Mouse (Mus musculus): ENCODE measurements around the gene Pth2.

Gene Pth2

GRCm38 (mm10) chr7:45198961-45199360 is 18.2 kb downstream of the Pth2 start:
- no peak for DNase-seq

GRCm38 (mm10) chr7:45202654-45203053 is 21.9 kb downstream of the Pth2 start:
- no peak for DNase-seq

GRCm38 (mm10) chr7:45204380-45205143 is 23.8 kb downstream of the Pth2 start, which contains the start of gene Ccdc155:
Gene Ccdc155, minus strand, starts transcription at chr7:45204892.
- peak; percentile 95 for DNase-seq

GRCm38 (mm10) chr7:45208260-45208659 is 27.5 kb downstream of the Pth2 start:
- DNase-seq = no peak

GRCm38 (mm10) chr7:45211070-45211469 is 30.3 kb downstream of the Pth2 start:
- no peak for DNase-seq

GRCm38 (mm10) chr7:45211851-45212251 is 31.1 kb downstream of the Pth2 start, which contains the start of gene Dkkl1:
Gene Dkkl1, minus strand, starts transcription at chr7:45212147.
- DNase-seq = no peak

GRCm38 (mm10) chr7:45212356-45212755 is 31.6 kb downstream of the Pth2 start:
- no peak for DNase-seq

GRCm38 (mm10) chr7:45213708-45214107 is 32.9 kb downstream of the Pth2 start:
- DNase-seq = no peak

DNA sequence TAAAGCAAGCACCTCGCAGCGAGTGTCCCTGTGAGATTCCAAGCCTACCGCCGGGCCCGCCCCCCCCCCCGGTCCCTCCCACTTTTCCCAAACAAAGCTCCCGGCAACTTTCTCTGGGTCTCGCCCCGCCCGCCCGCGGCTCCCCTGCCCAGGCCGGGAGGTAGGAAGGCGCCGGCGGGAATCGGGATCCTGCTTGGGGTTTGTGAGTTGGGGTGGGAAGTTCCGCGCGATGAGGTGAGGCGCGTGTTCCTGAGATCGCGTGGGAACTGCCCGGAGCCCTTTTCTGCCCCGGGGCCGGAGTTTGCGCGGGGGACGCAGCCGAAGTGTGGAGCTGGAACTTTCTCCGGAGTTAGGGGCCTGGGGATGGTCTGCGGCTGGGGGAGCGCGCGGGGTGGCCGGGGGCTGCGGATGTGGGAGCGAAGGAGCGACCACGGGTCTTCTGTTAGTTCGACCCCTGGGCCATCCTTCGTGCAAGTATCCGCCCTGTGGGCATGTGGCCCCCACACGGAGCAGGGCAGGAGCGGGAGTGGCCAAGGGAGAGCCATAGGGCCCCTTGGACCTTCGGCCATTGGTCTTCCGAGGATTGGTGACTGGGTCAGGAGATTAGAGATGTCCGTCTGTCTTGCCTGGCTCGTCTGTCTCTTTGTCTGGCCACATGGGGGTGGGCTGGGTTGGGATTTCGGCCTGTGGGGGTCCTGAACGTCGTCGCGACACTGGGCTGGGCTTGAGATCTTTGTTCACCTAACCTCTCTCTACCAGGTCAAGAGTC is 35.1 kb downstream of the Pth2 start, which contains the start of gene Tead2:
Tead2 (plus strand) TSS at position 81 of the 769 bp plus-strand sequence.
- peak; percentile 82 for DNase-seq

GRCm38 (mm10) chr7:45216442-45217183 is 35.8 kb downstream of the Pth2 start:
- peak; percentile 94 for DNase-seq

GRCm38 (mm10) chr7:45221680-45222079 is 40.9 kb downstream of the Pth2 start:
- DNase-seq = no peak

DNA sequence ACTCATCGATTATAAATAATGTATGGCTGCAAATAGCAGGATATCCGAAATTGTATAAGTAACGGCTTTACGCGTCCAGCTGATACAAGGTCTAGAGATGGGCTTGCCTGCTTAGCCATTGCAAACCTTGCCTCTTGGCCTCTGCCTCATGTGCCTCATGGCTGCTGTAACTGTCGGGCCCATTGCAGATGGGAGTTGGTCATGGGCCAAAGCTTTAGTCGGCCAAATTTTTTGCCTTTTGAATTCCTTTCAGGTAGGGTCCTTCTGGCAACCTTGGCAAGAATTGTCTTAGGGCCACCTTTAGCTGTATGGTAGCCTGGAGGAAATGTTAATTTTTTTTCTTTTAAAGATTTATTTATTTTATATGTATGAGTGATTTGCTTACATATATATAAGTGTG is 44.0 kb downstream of the Pth2 start:
- no peak for DNase-seq

DNA sequence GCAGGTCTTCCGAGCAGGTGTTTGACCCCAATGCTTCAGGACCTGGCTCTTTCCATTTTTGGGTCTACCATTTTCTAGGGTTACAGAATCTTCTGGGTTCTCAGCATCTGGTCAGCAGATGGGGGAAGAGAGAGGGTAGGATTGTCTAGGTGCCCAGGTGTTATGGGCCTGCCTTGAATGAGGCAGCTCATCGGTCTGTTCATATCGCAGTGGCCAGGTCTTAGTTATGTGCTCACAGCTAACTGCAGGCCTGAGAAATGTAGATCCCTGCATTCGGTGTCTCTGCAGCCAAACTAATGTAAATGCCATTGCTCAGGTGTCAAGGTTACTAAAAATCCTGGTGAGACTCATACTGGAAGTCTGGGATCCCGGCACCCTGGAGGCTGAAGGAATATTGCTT is 45.6 kb downstream of the Pth2 start:
- no peak for DNase-seq

DNA sequence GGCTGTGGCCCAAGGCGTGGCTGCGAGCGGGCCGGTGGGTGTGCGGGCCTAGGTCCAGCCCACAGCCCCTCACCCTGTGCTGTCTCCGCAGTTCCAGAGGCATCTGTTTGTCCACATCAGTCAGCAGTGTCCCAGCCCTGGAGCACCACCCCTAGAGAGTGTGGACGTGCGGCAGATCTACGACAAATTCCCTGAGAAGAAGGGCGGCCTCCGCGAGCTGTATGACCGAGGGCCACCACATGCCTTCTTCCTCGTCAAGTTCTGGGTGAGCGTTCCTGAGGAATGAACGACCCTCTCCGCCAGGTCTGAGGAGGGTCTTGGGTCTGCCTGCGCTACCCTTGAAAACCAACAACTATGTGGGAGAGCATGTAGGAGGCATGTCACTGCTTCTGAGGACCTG is 47.8 kb downstream of the Pth2 start:
- DNase-seq = peak; percentile 5

DNA sequence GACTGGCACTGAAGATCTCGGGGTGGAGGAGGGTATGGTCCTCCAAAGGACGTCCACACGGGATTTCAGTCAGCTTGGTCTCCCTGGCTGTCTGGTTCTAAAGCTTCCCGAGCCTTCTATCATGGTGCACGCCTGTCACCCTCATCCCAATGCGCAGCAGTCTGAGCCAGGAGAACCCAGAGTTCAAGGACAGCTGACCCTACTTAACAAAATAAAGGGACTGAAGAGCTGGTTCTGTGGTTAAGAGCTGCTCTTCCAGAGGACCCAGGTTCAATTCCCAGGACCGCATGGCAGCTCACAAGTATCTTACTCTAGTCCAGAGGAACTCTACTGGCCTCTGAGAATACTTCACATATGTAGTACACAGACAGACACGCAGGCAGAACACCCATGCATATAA is 48.3 kb downstream of the Pth2 start:
- no peak for DNase-seq

DNA sequence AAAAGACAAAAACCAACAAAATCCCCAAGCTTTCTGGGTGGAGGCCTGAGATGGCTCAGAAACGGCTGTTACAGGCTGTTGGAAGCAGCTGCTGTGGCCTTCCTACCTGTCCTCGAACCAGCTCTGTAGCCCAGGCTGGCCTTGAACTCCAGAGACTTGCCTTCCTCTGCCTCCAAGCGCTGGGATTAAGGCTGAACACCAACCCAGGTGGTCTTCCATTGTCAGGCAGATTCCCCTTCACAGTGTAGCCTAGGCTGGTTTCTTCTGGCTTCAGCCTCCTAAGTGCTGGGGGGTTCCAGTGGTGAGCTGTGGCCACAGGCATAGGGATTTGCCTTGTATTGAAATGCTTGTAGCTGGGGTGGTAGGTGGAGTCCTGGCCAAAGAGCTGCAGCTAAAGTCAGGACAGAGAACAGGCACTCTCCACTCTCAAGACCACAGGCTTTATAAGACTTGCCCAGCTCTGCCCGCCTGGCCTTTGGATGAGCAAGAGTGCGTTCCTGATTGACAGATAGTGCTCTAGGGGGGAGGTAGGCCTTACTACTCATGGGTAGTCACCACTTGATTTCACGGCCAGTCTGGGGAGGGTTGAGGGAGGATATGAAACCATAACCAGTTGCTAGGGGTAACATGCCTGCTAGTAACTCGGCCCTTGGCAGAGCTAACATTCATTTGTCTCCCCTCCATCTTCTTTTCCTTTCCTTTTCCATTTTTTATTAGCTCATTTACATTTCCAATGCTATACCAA is 48.8 kb downstream of the Pth2 start:
- no peak for DNase-seq

- no peak for DNase-seq
These were observed 50.4 kb downstream of the Pth2 start for GRCm38 (mm10) chr7:45231192-45231591.
